Mouse (Mus musculus): Measurements from ENCODE around the gene Tmem125.

DNA sequence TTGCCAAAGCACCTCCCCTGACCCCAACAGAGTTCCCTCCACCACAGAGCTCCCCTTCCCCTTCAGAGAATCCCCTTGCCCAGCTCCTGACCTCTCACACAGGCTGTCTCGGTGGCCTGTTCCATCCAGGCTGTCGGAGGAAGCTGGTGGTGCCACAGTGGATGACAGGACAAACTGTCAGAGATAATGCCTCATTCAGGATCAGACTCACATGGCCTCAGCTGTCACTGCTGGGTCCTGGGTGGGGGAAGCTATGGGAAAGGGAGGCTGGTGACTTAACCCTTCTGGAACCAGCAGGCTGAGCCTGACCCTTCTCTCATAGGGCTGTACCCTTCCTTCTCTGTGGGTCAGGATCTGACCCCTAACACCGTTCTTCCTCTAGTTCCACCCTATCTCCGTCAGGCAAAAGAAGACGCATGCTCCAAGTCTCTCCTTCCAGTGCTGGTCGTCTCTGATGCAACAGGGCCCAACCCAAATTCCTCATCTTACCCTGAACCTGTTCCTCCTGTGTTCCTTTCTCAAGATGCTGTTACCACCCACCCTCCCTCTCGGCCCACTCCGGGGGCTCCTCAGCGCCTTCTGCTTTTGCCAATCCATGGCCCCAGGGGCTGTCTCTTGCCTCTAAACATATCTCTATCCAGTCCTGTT is 1.2 kb downstream of the Tmem125 start:
- TF ChIP-seq CTCF (IDR thresholded peaks at IDR 0.05; ENCODE audit: low read depth) = no peak
- TF ChIP-seq EP300 (optimal IDR thresholded peaks at IDR 0.05) = no peak

Data from stomach, postnatal 0 days (tissue).